Mouse (Mus musculus) embryo, embryonic 10 days (tissue): Measurements from ENCODE around the gene Asap3.
A peak's percentile ranks its signal among the peaks of the same experiment; 100 is the strongest.

Experiments used
- DNase-seq: peaks from one replicate; pipeline ENCODE4 v3.0.0-alpha.2; 2015; ENCODE audit warnings: low spot score

The Asap3 gene

DNA sequence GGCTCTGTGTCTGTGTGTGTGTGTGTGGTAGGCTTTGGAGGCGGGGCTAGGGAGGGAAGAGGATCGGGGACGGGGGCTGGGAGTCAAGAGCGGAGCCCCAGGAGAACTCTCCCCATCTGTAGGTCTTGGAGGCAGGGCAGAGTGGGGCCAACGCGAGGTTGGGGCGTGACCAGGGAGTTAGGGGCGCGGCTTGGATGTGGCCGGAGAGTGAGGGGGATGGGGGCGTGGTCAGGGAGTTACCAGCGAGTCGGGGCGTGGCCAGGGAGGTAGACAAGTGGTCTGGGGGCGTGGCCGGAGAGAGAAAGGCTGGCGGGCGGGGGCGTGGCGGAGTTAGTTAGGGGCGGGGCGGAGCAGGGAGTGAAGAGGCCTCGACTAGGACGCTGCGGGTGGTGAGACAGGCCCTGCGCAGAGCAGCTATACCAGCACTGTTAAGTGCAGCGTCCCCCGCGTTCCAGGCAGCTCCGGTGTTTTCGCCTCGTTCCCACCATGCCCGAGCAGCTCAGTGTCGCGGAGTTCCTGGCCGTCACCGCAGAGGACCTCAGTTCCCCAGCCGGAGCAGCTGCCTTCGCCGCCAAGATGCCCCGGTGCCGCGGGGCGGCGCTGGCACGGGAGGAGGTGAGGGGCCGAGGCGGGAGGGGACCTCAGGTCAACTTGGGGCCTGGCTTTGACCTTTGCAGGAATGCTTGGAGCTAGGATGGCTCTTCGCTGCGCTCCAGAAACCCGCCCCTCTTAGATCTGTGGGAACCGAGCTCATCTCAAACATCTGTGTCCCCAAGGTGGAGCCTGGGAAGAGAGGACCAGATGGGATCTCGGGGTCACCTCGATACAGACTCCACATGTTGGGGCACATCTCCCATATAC lies at the start of gene Asap3:
Asap3 (plus strand) TSS at position 333 of the 861 bp plus-strand sequence.
- peak; percentile 100 for DNase-seq

DNA sequence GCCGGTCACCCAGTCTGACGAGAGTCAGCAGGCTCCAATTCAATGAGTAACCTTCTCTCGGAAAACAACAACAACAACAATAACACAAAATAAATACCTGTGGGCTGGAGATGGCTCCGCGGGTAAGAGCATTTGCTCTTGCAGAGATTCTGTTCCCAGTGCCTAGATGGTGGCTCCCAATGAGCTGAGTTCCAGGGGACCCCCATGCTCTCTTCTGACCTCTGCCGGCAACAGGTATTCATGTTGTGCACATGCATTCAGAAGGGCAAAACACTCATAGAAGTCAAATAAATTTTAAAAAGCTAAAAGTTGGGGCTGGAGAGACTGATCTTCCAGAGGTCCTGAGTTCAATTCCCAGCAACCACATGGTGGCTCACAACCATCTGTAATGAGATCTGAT lies 47.7 kb upstream of the Asap3 start:
- DNase-seq, result no peak

DNA sequence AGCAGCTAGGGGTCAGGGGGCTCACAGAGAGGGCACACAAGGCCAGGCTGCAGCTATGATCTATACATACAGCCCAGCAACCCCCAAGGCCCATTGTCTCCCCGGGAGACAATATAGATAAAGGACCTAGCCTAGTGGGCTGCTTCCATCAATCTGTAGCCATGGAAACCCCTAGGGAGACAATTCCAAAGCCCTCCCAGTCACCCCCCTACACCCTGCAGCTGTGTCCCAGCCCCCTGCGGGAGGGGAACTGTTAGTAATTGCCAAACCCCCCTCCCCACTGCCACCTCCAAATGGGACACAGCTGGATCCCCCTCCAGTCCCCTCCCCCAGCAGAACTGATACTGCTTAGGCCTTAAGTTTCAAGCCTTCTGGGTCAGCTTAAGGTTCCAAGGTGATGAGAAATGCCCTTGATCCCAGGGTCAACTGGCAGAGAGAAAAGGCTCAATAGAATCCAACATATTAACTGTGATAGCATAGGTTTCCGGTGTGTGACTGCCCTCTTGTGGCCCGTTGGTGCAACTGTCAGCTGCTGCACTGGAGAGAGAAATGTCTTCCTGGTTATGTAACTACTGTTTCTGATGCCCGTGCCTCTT lies 46.3 kb upstream of the Asap3 start:
- peak; percentile 96 for DNase-seq

DNA sequence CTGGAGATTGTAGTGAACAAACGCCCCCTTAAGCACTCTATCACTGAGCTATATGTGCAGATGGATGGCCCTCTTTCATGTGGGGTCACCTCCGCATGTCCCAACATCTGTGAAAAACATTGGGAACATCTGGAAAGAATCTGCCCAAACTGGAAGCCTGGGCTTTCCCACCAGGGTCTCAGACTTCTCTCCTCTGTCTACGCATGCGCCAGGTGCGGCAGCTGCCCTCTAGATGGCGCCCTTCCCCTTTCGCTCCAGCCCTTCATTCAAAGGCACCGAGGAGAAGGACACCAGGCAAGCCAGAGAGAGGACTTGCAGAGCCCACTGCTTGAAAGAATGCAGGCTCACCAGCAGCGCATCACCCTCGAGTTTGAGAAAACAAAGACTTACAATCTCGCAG lies 42.7 kb upstream of the Asap3 start:
- DNase-seq, result peak; percentile 98

DNA sequence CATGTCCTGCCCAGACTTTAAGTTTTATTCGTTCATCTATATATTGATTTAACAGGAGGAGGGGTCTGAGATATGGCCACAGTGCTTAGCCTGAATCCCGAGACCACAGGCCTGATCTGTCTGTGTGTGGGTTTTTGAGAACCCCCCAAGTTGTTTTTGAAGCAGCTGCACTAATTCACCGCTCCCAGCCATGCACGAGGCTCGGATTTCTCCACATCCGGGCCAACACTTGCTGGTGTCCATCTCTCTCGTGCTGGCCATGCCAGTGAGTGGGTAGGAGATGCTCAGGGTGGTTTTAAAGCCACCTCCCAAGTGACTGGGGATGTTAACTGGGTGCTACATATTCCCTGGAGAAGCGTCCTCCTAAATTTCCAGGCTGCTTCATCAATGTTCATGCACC lies 41.2 kb upstream of the Asap3 start:
- no peak for DNase-seq

DNA sequence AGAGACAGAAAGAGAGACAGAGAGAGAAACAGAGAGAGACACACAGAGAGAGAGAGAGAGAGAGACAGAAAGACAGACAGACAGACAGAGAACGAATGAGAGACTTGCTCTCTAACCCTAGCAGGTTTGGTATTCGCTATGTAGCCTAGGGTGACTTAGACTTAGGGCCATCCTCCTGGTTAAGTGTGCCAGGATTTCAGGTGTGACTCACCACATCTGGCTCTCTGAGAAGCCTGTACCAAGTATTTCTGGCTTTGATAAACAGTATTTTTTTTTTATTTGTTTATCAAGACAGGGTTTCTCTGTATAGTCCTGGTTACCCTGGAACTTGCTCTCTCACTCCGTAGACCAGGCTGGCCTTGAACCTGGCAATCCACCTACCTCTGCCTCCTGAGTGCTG lies 38.5 kb upstream of the Asap3 start:
- no peak for DNase-seq

DNA sequence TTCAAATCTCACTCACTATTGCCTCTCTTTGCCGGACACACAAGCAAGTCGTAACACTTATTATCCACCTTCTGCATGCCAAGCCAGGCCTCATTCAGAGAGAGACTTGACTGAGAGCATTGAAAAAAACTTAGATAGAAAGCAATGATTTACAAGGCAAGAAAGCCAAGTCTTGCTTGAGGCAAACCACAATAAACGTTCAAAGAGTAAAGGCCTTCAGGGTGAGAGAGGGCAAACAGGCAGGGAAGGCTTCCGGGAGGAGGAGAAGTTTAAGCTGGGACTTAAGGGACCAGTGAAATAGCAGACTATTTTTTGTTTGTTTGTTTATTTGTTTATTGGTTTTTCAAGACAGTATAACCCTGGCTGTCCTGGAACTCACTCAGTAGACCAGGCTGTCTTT lies 35.8 kb upstream of the Asap3 start:
- no peak for DNase-seq

DNA sequence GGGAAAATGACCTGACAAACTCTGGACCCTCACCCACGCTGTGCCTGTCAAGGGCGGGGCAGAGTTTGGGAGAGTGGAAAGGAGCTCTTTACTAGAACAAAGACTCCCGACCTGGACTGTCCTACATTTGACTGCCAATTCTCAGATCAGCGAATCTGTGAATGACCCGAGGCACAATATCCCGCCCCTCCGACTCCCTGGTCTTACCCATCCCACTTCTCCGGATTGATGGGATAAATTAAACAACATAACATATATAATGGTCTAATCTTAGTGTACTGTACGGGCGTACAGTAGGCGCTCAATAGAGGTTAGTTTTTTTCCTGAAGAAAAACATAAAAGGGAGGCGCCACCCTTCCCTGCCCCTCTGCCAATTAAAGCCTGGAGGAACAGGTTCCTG lies 34.7 kb upstream of the Asap3 start:
- DNase-seq, result peak; percentile 27

DNA sequence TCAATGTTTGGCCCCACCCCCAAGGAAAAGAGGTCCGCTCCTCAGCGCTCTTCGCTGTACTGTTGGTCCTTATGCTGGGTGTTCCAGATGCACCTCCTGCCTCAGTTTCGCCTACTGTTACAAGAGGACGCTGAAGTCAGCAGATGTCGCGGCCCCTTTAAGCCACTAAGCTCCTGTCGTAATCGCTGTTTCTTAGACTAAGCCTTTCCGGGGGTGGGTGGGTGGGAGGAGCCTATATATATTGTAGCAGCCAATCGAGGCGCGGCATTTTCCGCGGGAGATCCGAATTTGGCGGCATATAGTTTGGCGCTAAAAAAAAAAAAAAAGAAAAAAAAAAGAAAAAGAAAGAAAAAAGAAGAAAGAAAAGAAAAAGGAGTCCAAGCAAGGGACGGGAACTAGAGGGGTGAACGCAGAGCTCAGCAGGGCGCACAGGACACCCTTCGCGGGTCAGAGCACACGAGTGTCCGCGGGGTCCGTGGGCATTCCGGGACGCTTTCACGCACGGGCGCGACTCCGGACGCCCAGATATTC lies 34.1 kb upstream of the Asap3 start, which contains the start of gene E2f2:
E2f2 (plus strand) TSS at position 384 of the 531 bp plus-strand sequence.
- peak; percentile 86 for DNase-seq

DNA sequence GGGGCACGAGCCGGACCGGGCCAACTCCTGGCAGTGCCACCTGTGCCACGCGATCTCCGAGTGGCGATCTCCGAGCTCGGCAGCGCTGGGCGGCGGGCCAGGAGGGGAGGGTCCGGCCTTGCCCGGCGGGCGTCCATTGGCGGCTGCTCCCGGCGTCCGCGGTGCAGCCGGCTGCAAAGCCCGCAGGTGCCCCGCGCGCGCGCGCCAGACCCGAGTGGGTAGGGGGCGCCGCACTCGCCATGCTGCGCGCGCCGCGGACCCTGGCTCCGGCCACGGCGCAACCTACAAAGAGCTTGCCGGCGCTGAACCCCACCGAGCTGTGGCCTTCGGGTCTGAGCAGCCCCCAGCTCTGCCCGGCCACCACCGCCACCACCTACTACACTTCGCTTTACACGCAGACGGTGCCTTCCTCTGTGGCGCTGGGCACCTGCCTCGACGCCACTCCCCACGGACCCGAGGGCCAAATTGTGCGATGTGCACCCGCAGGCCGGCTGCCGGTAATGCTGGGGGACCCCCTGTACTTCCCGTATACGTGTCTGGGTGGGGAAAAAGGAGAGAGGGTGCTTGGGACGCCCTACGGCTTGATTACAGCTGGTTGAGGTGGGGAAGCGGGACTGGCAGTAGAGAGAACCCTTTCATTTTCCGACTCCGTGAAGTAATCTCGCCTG lies 33.5 kb upstream of the Asap3 start:
- DNase-seq, result no peak

DNA sequence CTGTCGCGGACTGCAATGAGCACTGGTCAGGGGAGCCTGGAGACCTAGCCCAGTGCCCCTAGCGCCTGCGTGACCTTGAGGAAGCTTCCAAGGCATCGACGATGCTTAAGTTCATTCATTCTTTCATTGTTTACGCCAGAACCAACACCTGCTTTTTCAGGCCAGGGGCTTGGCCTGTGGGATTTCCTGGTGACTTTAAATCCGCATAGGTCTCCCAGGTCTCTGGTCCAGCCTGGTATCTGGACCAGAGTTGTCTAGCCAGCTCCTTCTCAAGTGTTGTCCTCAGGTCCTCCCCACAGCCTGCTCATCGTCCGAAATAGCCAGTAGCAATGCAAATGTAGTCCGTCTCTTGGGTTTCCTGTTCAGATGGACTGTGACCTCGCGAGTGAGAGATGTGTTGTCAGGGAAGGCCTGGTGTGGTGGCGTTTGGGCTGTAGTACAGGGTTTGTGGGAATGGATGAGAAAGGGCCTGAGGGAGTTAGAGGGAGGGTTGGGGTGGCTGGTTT lies 32.9 kb upstream of the Asap3 start:
- peak; percentile 57 for DNase-seq

DNA sequence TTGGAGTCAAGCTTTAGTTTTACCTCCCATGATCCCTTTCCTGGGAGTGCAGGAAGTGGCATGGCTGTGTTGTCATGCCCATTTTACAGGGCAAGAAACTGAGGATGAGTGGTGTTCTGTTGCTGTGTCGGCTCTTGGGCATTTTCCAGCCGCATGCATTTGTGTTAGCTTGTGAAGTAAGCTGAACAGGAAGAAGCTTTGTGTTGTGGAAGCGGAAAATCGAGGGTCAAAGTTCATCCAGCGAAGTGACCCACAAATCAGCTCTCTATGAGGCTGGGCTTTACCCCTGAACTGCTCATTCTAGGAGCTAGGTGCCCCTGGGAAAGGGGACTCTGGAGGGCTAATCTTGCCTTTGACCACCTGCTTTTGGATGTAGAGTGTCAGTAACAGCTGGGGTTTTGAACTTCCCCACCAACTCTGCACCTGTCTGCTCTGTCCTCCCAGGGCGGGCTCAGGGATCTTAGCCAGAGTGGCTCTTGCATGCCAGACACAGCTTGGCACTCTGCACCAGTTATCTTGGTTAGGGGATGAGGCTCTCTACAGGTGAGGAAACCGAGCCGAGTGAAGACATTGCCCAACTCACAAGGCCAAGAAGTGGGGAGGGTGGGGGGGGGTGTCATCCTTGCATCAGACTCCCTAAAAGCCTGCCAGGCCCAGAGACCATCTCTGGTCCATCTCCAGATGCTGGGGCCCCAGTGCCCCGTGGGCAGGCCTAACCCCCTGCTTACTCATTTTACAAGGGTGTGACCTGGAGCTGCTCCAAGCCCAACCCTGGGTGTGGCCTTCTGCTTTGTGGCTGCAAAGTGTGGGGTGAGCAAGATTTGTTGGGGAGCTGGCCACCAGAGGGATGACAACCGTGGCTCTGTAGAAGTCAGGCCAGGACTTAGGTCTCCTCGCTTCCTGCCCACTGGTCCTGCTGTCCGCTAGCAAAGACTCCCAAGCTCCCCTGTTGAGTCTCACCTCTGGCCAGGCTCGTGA lies 31.7 kb upstream of the Asap3 start:
- DNase-seq, result no peak

DNA sequence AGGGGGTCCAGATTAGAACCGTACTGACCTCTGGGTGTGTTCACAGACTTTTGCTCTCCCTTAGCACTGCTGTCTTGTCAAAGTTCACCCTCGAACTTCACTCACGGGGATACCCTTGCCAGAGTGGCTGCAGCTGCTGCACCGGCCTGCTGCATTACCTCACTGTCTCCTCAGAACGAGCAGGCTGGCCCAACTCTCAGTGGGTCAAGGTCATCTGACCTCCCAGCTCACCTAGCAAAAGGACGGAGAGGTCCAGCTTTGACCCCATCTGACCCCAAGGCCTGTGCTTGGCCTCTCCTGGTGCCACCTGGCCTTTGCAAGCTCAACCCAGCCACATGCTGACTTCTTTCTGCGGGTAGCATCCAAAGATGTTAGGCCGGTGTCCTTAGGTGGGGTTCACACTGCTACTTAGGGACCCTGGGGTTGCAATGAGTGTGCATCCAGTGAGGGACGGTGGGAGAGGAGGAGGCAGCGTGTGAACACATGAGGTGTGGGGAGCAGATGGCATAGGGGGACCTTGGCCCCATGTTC lies 30.1 kb upstream of the Asap3 start:
- no peak for DNase-seq

DNA sequence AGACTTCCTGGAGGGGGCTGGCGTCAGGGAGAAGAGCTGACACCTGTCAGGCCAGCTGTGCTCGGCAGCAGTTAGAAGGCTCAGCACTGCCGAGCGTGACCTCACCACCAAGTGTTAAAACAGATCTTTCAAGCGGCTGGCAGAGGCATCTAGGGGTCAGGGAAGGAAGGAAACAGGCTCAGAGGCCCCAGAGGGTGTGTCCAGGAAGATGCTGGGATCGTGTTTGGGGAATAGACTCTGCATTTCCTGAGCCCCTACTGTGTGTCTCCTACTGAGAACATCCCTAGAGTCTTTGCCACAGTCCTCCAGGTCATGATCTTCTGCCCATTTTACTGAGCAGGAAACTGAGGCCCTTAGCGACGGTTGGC lies 28.9 kb upstream of the Asap3 start:
- DNase-seq, result peak; percentile 48

DNA sequence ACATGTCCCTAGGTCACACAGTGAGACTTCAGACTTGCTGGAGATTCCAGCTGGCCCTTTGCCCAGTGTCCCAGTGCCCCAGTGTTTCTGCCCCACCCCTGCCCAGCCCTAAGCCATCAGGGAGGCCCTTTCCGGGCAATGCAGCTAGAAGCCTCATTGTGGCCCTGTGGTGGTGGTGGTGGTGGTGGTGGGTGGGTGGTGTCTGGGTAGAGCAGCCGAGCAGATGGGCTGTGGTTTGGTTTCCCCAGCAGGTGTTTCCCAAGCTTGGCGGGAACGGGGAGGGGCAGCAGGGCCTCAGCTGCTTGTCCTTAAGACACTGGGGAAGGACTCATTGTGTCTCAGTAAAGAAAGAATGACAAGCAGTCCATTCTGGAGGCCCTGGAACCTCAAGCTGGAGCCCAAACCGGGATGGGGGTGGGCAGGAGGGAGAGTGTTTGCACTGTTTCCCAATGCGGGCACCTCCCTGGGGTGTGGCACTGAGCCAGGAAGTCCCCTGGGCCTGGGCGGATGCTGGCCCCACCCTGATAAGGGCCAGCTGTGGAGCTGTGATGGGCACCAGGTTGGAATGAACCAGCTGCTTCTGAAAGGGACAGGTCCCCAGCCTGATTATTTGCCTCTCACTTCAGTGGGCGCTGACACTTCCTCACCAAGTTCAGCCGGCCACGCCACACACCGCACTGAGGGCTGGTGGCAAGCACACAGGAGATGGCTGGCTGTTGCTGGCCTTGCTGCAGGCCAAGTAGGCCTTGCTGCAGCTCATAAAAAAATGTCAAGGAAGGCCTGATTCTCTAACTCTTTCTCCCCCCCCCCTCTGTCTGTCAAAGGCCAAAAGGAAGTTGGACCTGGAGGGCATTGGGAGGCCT lies 28.3 kb upstream of the Asap3 start:
- no peak for DNase-seq

DNA sequence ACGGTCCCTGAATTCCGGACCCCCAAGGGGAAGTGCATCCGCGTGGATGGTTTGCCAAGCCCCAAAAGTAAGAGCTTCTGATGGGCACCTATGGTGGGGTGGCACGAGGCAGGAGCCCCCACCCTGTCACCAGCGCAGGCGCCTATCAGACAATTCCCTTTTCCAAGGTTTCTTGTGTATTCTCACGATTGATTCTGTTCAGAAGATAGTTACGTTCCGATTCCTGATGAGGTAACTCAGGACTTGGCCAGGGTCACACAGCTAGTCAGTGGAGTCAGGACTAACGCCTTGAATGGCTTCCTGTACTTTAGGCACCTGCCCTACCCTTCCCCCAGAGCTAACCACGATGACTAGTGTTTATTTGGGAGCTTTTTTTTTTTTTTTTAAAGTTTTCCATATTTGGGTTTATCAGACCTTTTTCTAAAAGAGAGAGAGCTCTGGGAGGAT lies 27.7 kb upstream of the Asap3 start:
- DNase-seq, result no peak

DNA sequence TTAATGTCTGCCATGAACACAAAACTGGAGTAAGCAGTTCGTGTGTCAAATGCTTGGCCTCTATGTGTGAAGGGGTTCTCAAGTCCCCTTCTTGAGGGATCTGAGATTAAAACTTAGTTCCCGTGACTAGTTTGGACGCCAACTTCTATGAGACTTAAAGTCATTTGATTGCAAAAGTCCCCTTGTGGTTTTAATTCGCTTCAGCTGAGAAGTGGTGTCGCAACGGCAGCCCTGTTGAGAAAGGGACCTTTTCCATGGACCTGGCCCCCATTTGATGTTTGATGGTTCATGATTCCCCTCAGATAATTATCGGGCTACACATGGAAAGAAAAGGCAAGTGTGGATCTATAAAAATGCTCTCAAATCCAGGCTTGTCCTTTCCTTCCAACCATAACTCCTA lies 26.7 kb upstream of the Asap3 start:
- DNase-seq, result no peak

DNA sequence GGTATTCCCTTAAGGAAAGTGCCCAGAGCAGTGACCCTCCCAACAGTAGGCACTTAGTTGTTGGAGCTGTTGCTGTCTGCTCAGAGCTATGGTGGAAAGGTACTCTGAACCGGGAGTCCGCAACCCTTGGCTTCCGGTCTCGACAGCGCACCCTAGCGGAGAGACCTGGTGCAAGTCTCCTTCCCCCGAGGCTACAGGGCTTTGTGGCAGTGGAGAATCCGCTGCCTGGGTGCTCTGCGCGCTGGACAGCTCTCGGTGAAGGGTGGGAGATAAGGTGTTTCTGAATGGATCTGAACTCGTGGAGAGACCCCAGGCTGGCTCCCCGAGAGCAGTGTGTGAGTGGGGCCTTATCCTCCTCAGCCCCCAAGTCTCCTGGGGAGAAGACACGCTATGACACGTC lies 26.2 kb upstream of the Asap3 start:
- DNase-seq, result peak; percentile 91

DNA sequence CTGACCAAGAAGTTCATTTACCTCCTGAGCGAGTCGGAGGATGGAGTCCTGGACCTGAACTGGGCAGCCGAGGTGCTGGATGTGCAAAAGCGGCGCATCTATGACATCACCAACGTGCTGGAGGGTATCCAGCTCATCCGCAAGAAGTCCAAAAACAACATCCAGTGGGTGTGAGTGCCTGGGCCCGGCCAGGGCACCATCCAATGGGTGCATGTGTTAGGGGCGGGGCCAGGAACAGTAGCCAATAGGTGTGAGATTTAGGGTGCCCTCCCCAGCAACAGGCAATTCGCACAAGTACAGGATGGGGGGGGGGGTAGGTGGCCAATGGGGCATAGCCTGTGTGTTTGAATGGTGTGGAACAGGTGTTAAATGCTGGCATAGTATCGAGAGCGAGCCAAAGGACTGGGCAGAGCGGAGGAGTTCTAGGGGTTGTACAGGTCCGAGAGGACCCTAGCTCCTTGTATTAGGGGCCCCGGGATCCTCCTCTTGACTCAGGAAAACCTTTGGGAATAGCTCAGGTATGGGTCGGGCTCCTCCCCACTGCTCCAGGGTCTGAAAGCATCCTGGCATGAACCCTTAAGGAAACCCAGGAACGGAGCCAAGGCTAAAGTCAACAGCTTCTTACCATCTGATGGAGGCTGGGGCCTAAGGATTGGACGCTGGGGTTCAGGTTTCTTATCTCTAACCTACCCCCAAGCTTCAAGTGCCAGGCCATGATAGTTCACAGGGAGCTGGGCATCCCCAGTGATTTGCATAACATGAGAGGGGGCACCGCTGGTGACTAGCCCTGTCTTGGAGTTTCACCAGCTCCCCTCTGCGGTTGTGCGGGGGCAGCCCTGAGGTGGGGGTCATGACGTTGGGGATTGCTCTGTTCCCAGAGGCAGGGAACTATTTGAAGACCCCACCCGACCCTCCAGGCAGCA lies 25.5 kb upstream of the Asap3 start:
- DNase-seq, result peak; percentile 77
